Mouse (Mus musculus): ENCODE measurements around the gene C8g. TPM values are rescaled to one million over a fixed set of nuclear protein-coding genes. Genes with fewer than 3 reads are reported as not detected.
A peak's percentile ranks its signal among the peaks of the same experiment; 100 is the strongest.

Gene C8g
- total RNA-seq, 1 experiment from 2014 or later, result not detected

- ATAC-seq (ENCODE audit: extremely low read depth, insufficient number of reproducible peaks, low FRiP score, poor library complexity, severe bottlenecking), result no peak
Measured at GRCm38 (mm10) chr2:25502726-25503125, 1.2 kb upstream of the C8g start.

DNA sequence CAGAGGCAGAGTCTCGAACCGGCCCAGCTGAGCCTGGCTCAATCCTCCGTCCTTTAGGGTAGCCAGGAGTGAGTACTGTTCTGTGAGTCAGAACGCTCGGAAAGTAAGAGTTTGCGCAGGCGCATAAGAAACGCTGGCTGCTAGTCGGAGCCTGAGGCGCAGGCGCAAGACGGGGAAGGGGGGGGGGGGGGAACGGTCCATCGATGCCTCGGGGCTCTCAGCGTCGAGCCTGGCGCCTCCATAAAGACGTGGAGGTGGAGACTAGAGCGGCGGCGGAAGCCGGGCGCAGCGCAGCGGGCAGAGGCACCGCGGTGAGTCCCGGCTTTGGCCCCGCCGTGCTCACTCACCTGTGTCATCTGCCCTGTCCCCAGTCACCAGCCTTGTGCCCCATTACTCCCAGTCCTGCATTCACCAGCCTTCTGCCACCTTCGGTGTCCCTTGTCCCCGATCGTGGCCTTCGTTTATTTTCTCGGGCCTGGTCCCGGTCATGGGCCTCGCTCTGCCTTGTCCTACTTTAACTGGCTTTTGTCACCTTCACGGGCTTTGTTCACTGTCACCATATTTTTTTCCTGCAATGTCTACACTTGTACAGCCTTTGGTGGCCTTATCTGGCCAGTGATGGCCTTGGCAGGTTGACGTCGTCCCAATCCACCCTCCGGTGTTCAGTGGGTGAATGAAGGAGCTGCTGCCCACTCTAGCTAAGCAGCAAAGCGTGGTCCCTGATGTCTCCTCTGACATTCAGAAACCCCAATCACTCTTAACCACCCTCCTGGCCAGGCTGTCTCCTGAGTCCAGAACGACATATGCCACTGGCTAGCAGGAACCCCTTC, 728 bp downstream of the C8g start, which contains the start of gene Fbxw5:
Gene Fbxw5, plus strand, starts transcription at position 175 of the 830 bp plus-strand sequence.
- peak; percentile 80 for ATAC-seq (ENCODE audit: extremely low read depth, insufficient number of reproducible peaks, low FRiP score, poor library complexity, severe bottlenecking)

DNA sequence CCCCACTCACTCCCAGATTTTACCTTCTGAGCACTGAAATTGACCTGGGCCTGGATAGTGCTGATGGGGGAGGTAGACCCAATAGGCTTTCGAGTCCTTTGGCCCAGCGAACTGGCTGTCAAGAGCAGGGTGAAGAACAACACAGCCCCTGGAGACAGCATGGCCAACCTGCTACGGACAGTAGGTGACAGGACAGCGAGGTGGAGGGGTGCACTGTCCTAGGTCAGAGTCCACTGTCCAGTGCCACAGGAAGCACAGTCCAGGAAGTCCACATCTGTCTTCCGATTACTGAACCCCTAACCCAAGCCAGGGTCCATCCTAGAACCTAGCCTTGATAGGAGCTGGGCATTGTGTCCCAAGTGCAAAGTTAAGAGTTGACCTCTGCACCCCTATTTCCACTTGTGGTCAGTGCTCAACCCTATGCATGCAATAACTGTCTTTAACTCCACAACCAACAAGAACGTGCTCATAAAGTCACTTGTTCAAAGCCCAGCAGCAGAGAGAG, 1.4 kb downstream of the C8g start:
- ATAC-seq (ENCODE audit: extremely low read depth, insufficient number of reproducible peaks, low FRiP score, poor library complexity, severe bottlenecking), result no peak

DNA sequence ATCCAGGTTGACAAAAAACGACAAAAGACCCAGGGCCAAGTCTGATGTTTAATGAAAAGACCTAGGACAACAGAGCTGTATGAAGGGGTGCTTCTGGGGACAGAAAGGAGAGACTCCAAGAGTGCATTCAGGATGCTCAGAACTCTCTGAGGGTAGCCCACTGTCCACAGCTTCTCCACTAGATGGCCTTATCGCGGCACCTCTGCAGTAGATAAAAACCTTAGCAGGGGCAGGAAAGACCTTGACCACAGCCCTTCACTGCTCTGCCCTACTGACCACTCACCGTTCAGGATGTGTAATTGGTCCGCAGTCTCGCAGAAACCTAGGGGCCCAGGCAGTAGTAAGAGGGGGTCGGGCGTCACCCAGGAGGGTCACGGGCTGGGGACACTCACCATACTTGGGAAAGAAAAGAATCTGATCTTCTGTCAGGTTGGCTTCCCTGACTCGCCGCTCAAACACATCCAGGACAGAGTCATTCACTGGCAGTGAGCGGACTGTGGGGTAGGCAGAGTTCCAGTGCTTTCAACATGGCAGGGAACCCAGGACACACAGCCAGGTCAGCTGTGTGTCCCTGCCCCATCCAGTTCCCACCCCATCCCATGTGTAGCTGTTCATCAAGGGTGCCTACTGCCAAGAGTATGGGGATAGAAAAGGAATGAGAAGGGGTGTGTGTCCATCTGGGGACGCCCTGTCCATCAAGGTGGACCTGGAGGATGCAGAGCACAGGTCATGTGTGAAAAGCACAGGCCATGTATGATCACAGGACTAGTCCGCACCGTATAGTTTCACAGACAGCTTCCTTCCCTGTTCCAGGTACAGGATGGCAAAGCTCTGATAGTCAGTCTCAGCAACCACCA, 2.7 kb downstream of the C8g start:
- no peak for ATAC-seq (ENCODE audit: extremely low read depth, insufficient number of reproducible peaks, low FRiP score, poor library complexity, severe bottlenecking)

DNA sequence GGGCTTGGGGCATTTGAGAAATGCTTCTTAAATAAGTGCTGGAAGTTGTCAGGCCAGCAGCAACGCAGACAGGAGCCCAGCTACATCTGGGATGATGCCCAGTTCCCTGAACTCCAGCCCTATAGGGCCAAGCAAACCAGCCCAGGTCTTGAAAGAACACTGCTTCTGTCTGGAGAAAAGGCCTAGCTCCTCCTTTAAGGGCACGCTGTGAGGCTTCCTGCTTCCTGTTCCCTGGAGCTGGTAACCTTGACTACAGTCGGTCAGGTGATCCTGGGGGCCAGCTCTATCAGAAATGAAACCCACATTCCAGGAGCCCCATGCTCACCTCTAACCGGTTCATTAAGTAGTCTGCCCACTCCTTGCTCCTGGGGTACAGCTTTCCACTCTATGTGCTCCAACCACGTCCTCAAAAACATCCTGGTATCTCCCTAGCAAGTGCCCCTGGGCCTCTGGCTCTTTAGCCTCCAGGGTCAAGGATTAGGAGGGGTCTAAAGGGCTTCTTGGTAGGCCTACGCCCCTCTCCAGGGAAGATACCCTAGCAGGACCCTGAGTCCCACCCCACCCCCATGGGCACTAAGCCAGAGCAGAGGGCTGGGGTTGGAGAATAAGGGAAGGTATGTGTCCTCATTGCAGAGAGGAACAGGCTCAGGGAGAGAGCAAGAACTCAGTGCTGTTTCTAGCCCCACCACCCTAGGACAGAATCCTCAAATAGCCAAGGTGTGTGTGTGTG, 3.5 kb downstream of the C8g start:
- no peak for ATAC-seq (ENCODE audit: extremely low read depth, insufficient number of reproducible peaks, low FRiP score, poor library complexity, severe bottlenecking)

- ATAC-seq (ENCODE audit: extremely low read depth, insufficient number of reproducible peaks, low FRiP score, poor library complexity, severe bottlenecking), result no peak
Measured at GRCm38 (mm10) chr2:25496462-25496861, 5.1 kb downstream of the C8g start.

DNA sequence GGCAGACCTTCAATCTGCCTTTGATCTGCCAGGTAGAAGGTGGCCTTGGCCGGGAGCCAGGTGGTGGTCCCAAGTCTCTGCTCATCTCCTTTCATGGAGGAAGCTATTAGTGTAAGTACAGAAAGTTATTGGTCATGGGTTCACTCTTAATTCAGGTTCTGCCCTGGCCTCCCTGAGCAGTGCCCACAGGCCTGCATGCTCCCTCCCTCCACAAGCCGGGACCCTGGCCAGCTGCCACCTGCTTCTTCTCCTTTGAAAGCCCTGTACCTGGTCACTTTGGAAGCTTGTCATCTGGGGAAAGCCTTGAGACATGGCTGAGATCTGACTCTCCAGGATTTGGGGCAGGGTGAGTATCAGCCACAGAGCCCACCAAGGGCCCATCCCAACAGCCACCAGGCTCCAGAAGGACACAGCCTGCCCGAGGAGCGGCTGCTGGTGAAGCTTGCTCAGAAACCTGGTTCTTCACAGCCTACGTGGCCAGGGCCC, 8.0 kb downstream of the C8g start, which contains the start of gene Lcn12:
Gene Lcn12, minus strand, starts transcription at position 436 of the 486 bp plus-strand sequence.
- no peak for ATAC-seq (ENCODE audit: extremely low read depth, insufficient number of reproducible peaks, low FRiP score, poor library complexity, severe bottlenecking)

DNA sequence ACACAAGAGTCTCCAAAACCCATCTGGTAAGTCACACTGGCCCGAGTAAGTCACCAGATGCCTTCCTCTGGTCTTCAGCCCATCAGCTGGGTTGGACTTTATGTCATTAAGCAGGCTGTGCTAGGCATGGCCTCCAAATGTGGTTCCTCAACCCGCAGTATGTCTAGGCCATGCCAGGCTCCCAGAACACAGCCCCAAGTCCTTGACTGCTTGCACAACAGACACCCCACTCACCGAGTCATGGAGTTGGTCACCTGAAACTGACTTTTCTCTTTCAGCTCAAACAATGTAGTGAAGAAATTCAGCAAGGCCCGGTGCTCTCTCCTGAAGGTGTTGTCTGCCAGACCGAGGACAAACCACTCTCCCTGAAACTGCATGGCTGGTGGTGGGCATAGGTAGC, 8.5 kb downstream of the C8g start:
- no peak for ATAC-seq (ENCODE audit: extremely low read depth, insufficient number of reproducible peaks, low FRiP score, poor library complexity, severe bottlenecking)

GRCm38 (mm10) chr2:25488671-25489068, 12.8 kb downstream of the C8g start:
- no peak for ATAC-seq (ENCODE audit: extremely low read depth, insufficient number of reproducible peaks, low FRiP score, poor library complexity, severe bottlenecking)

DNA sequence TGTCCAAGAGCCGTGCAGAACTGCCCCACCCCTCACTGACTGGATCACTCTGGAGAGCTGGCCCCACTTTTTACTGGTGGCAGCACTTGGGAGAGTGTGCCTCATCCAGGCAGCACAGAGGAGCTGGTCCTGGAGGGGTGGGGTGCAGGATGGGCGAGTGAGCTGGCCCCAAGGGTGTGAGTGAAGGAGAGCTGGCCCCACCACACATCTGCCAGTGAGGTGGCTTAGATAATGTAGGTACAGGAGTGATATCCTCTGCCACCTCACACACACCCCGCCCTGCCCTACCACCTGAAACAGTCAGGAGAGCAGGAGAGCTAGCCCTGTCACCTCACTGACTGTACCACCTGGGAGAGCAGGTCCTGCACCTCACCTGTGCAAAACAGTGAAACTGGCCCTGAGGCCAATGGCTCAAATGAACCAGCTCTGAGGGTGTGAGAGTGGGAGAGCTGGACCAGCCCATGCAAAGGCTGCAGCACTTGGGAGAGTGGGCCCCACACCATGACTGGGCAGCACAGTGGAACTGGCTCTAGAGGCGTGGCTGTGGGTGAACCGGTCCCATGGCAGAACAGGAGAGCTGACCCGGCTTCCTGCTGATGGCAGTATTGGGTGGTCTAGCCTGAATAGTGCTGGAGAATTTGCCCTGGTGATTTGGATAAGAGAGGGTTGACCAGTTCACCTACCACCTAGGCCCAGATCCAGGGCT, 13.4 kb downstream of the C8g start:
- no peak for ATAC-seq (ENCODE audit: extremely low read depth, insufficient number of reproducible peaks, low FRiP score, poor library complexity, severe bottlenecking)

DNA sequence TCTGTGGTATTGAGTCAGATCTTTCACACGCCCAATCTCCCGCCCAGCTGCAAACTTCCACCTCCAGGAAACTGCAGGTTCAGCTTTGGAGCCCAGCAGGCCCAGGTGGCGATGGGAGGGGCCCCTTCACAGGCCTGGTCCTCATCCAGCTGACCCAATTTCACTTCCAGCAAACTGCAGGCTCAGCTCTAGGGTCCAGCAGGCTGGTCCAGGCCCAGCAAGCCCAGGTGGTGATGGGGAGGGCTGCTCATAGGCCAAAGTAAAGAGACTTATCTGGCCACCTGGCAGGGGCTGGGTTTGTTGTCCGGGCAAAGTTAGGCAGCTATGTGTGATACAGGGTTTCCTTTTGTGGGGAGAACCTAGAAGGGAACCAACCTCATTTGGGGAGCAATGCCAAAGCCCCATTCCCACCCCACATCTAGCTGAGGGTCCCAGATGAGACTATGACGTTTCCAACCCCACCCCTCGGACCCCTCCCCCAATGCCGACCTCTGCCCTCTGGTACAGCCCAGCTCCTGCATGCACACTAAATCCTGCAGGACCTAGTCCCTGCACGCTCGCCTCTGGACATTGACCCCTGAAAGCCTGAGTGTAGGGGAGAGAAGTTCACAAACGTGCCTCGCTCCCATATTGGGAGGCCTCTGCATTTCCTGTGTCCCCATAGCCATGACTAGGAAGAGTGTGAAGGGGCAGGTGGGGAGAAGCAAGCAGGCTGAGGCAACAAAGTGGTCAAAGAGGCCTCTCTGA, 16.4 kb downstream of the C8g start:
- no peak for ATAC-seq (ENCODE audit: extremely low read depth, insufficient number of reproducible peaks, low FRiP score, poor library complexity, severe bottlenecking)

DNA sequence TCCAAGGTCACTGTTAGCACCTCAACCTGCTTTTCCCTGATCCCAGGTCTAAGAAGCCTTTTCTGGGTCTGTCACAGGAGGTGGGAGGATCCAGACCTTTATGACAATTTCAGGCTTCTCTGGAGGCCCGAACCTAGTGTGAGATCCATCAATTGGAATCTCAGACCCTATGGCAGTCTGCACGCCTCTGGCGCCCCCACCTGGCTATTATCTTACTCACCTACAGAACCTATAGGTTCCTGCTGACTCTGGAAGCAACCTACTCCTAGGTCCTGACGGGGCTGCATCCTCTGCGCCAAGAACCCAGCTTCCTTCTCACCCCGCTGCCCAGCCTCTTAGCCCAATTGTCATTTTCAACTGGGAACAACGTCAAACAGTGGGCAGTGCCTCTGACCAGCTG, 18.6 kb downstream of the C8g start:
- peak; percentile 80 for ATAC-seq (ENCODE audit: extremely low read depth, insufficient number of reproducible peaks, low FRiP score, poor library complexity, severe bottlenecking)

DNA sequence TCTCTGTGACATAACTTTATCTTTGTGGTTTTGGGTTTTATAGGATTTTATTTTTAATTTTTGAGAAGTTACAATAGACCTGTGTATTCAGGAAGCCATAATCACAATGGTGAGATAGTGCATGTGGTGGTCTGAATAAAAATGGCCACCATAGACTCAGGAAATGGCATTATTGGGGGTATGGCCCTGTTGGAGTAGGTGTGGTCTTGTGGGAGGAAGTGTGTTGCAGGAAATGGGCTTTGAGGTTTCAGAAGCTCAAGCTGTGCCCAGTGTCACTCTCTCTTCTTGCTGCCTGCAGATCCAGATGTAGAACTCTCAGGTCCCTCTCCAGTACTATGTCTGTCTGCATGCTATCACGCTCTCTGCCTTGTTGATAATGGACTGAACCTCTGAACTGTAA, 21.0 kb downstream of the C8g start:
- ATAC-seq (ENCODE audit: extremely low read depth, insufficient number of reproducible peaks, low FRiP score, poor library complexity, severe bottlenecking), result no peak

DNA sequence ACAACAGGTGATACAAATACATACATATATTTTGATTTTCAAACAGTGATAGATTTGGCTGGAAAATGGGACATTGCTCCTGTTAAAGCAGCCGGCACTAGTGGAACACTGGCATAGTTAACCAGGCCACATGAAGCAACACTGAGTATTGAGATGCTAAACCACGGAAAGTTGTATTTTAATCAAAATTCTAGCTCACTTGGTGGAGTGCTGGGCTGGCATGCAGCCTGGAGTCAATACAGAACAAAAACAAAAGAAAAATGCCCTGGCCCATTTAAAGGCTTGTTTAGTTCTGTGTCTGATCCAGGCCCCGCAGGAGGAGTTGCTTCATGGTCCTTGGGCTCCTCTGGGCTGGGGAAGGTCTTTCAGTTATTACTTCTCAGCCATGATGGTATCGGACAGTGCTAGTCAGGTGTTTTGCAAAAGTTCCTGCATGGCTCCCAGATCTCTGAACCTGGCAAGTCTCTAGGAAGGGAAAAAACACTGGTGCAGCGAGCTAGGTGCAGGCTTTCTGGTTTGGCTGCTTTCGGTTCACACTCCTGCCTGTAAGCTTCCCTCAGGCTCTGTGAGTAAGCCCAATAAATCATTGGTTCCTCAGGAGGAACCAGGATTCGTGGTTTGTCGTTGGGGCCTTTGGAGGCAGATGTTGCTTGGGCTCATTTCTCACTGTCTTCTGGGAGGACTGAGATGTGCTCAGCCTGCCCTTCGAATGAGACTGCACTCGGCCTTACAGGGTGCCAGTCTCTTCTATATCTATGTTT, 21.8 kb downstream of the C8g start:
- ATAC-seq (ENCODE audit: extremely low read depth, insufficient number of reproducible peaks, low FRiP score, poor library complexity, severe bottlenecking), result no peak

- no peak for ATAC-seq (ENCODE audit: extremely low read depth, insufficient number of reproducible peaks, low FRiP score, poor library complexity, severe bottlenecking)
Measured at GRCm38 (mm10) chr2:25477967-25478675, 23.4 kb downstream of the C8g start.

DNA sequence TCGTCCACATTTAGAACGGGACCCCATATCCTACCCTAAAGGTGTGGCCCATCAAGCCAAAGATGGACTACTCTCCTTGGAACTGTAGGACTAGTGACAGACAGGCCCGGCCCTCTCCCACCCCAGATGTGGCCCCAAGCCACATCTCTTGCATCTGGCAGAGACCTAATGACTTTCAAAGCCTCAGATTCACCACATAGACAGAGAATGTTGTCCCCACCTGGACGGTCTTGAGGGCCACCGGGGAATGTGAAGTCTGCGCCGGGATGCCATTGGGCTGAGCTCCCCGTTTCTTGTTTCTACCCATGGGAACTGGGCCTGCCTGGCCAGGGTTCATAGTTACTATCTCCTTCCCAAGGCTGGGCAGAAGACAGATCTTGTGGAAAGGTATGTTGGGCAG, 24.0 kb downstream of the C8g start:
- ATAC-seq (ENCODE audit: extremely low read depth, insufficient number of reproducible peaks, low FRiP score, poor library complexity, severe bottlenecking), result no peak

Data from neutrophil, adult 5-6 weeks (primary cell).